Mouse (Mus musculus) heart, embryonic 15.5 days (tissue): ENCODE data around the gene Olfr642. TPM values are rescaled to one million over a fixed set of nuclear protein-coding genes. Genes with fewer than 3 reads are reported as not detected.

ENCODE experiments used
- ATAC-seq: fragments of 200-750 bp; cut with Nextera tagmentation; replicated peaks from 2 replicates; pipeline ENCODE4 v1.8.0; 2017; ENCODE audit warnings: low read depth, moderate TSS enrichment; ENCODE audit not compliant: insufficient number of reproducible peaks, insufficient read depth, low FRiP score
- H3K27ac ChIP-seq: fragments of 300-500 bp; sonication (generic); 2 replicates; pipeline ENCODE4 v1.5.1; 2015; ENCODE audit warnings: mild to moderate bottlenecking, inconsistent platforms
- H3K27me3 ChIP-seq: fragments of 300-500 bp; sonication (generic); 2 replicates; pipeline ENCODE4 v1.6.1; 2015; ENCODE audit warnings: inconsistent platforms
- H3K36me3 ChIP-seq: fragments of 300-500 bp; sonication (generic); 2 replicates; pipeline ENCODE4 v1.6.1; 2015; ENCODE audit warnings: mild to moderate bottlenecking, inconsistent platforms
- H3K4me1 ChIP-seq: fragments of 300-500 bp; sonication (generic); replicated peaks from 2 replicates; pipeline ENCODE4 v1.6.1; 2015; ENCODE audit warnings: inconsistent platforms
- H3K4me2 ChIP-seq: fragments of 300-500 bp; sonication (generic); 2 replicates; pipeline ENCODE4 v1.6.1; 2015; ENCODE audit warnings: inconsistent platforms, mild to moderate bottlenecking, moderate library complexity
- H3K4me3 ChIP-seq: fragments of 300-500 bp; sonication (generic); 2 replicates; pipeline ENCODE4 v1.5.1; 2015; ENCODE audit warnings: mild to moderate bottlenecking, inconsistent platforms
- H3K9ac ChIP-seq: fragments of 300-500 bp; sonication (generic); 2 replicates; pipeline ENCODE4 v1.6.1; 2015; ENCODE audit warnings: mild to moderate bottlenecking, inconsistent platforms
- H3K9me3 ChIP-seq: fragments of 300-500 bp; sonication (generic); replicated peaks from 2 replicates; pipeline ENCODE4 v1.6.1; 2016; ENCODE audit warnings: inconsistent platforms
- polyA plus RNA-seq: library from polyadenylated mRNA; unstranded; fragments of >200 nt; fragmentation: Nextera tagmentation; extraction: Ambion mirVana; gene quantifications from 2 replicates; pipeline ENCODE4 v1.2.1, GENCODE M21; 2015

Gene Olfr642
- polyA plus RNA-seq, 1 experiment from 2014 or later: not detected

DNA sequence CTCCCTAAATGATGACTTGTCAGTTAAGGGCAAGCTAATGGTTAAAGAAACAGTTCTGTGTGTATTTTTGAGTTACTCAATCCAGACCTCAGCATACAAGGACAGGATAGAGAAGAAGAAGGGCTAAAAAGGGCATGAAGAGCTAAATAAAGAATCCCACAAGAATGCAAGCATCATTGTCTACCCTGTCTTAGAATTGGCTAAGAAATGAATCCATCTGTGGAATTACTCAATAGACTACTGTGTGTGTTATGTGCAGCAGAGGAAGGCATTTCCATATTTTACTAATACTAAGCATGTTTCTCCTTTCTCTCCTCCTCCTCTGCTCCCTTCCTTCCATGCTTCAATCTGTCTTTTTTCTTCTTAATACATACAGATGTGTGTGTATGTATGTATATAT is 53.3 kb downstream of the Olfr642 start:
- no peaks in the 10 kb centered on the region for H3K4me1 ChIP-seq
- no peak for ATAC-seq
- H3K27ac ChIP-seq: no peak overlapping the region
- H3K27me3 ChIP-seq: no peaks in the 10 kb centered on the region
- H3K9me3 ChIP-seq: no peaks in the 10 kb centered on the region
- H3K4me2 ChIP-seq: no peak overlapping the region
- no peaks in the 10 kb centered on the region for H3K36me3 ChIP-seq
- no peak overlapping the region for H3K9ac ChIP-seq
- H3K4me3 ChIP-seq: no peak overlapping the region

DNA sequence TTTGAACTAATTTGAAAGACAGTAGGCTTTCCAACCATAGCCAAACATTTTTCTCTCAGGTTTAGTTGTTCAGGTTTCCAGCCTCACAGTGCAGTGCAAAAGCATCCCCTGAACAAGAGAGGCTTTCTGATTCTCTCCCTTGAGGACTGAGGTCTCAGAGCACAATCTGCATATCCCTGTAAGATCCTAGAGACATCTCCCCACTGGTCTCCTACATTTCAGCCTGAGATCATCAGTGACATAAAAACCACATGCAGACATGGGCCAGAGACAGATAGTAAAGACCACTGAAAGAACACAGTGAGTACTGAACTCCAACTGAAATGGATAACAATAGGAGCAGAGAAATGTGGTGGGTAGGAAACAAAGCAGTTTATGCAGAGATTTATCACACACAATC is 54.0 kb downstream of the Olfr642 start, which contains the start of gene Olfr638:
Gene Olfr638, plus strand, starts transcription at position 301 of the 400 bp plus-strand sequence.
- Histone ChIP-seq H3K4me3 (no peak within 1 kb of the TSS), H3K9me3 (no peaks in the 10 kb centered on the region), H3K36me3 (no peaks in the 10 kb centered on the region), H3K4me2 (no peak within 1 kb of the TSS), H3K27me3 (no peaks in the 10 kb centered on the region), H3K9ac (no peak within 1 kb of the TSS), H3K4me1 (no peaks in the 10 kb centered on the region), H3K27ac (no peak within 1 kb of the TSS)
- no peak for ATAC-seq

Other genes starting within 250 kb of the Olfr642 start
- gene Hbb-bt, start 238.7 kb downstream of the Olfr642 start, polyA plus RNA-seq: 13,914 and 14,622 TPM in 2 replicates
- gene Hbb-bs, start 224.6 kb downstream of the Olfr642 start, polyA plus RNA-seq: 40,231 and 44,289 TPM in 2 replicates
- gene Hbb-bh2, start 212.1 kb downstream of the Olfr642 start, polyA plus RNA-seq: not detected in 2 replicates
- 7.6 and 12.8 TPM in 2 replicates for gene Hbb-bh1, start 209.5 kb downstream of the Olfr642 start, polyA plus RNA-seq
- 765 and 1,617 TPM in 2 replicates for gene Hbb-y, start 199.4 kb downstream of the Olfr642 start, polyA plus RNA-seq
- gene Olfr66, start 166.4 kb downstream of the Olfr642 start, polyA plus RNA-seq: not detected in 2 replicates
- gene Olfr64, start 158.2 kb downstream of the Olfr642 start, polyA plus RNA-seq: not detected in 2 replicates
- gene Olfr65, start 149.2 kb downstream of the Olfr642 start, polyA plus RNA-seq: not detected in 2 replicates
- not detected in 2 replicates for gene Olfr631, start 123.8 kb downstream of the Olfr642 start, polyA plus RNA-seq
- gene Olfr632, start 118.3 kb downstream of the Olfr642 start, polyA plus RNA-seq: not detected in 2 replicates
- not detected in 2 replicates for gene Olfr633, start 108.2 kb downstream of the Olfr642 start, polyA plus RNA-seq
- gene Olfr635, start 81.5 kb downstream of the Olfr642 start, polyA plus RNA-seq: not detected in 2 replicates
- not detected in 2 replicates for gene Olfr638, start 53.9 kb downstream of the Olfr642 start, polyA plus RNA-seq
- gene Olfr639, start 35.4 kb downstream of the Olfr642 start, polyA plus RNA-seq: not detected in 2 replicates
- gene Olfr640, start 27.1 kb downstream of the Olfr642 start, polyA plus RNA-seq: not detected in 2 replicates
- gene Olfr641, start 17.2 kb downstream of the Olfr642 start, polyA plus RNA-seq: not detected in 2 replicates
- not detected in 2 replicates for gene 4930516K23Rik, start 8.8 kb upstream of the Olfr642 start, polyA plus RNA-seq
- gene Olfr644, start 19.2 kb upstream of the Olfr642 start, polyA plus RNA-seq: not detected in 2 replicates
- not detected in 2 replicates for gene Olfr645, start 32.8 kb upstream of the Olfr642 start, polyA plus RNA-seq
- gene Olfr646, start 52.2 kb upstream of the Olfr642 start, polyA plus RNA-seq: not detected in 2 replicates
- not detected in 2 replicates for gene Ubqln5, start 77.2 kb upstream of the Olfr642 start, polyA plus RNA-seq
- gene Olfr643, start 84.7 kb upstream of the Olfr642 start, polyA plus RNA-seq: not detected in 2 replicates
- not detected in 2 replicates for gene Ubqln3, start 90.6 kb upstream of the Olfr642 start, polyA plus RNA-seq
- gene Ubqlnl, start 97.9 kb upstream of the Olfr642 start, polyA plus RNA-seq: not detected in 2 replicates
- gene Olfm5, start 112.2 kb upstream of the Olfr642 start, polyA plus RNA-seq: 0.18 TPM in 1 of 2 replicates, not detected in the other
- gene Olfr648, start 130.7 kb upstream of the Olfr642 start, polyA plus RNA-seq: 0.16 and 0.25 TPM in 2 replicates
- gene Olfr649, start 143.3 kb upstream of the Olfr642 start, polyA plus RNA-seq: not detected in 2 replicates
- gene Trim6, start 166.1 kb upstream of the Olfr642 start, polyA plus RNA-seq: 1.7 and 1.9 TPM in 2 replicates
- 2.7 and 3.0 TPM in 2 replicates for gene Trim34a, start 191.8 kb upstream of the Olfr642 start, polyA plus RNA-seq
- gene Trim5, start 235.4 kb upstream of the Olfr642 start, polyA plus RNA-seq: 0.48 and 0.72 TPM in 2 replicates